Mouse (Mus musculus): ENCODE measurements at regions not wholly inside any gene's neighbourhood (a gene's known extent, or its start where the extent isn't known, plus 50 kb on each side); places are given as distances from the start of the nearest gene placed in this dataset.

DNA sequence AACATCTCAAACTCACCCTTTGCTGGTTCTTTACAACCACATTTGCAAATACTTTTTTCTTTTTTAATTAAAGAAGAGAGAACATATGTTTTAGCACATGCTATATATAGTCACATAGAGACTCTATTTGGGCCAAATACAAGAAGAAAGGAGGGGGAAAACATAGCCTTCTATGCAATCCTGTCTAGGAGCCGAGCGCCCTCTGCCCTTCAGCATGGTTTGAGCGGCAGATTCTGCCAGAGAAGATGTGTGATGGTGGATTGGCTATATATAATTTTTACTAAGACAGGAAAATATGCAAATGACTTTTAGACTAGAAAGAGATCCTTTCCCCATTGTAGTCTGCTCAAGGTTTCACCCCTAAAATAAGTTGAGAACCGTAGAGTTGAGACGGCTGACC lies 60.0 kb upstream of the Myom1 start:
- no peaks in the 10 kb centered on the region for H3K36me3 ChIP-seq
- H3K27me3 ChIP-seq, result no peaks in the 10 kb centered on the region
- WGBS, result 73% methylated on average over 5 of the region's 5 CpGs

DNA sequence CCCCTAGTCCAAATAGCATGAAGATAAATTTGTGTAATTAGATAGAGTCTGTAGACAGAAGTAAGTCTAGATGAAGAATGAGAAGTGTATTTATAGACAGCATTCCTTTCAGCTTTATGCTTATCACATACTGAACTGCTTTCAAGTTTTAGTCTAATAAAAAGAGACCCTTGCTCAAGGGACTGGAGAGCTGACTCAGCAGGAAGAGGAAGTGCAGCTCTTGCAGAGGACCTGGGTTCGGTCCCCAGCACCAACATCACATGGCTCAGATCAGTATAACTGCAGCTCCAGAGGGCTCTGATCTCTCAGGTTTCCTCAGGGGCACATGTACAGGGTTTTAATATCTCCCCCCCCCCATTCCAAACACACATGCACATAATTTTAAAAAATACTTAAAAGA lies 68.2 kb upstream of the Myom1 start:
- ATAC-seq (ENCODE audit: insufficient number of reproducible peaks, low FRiP score, low TSS enrichment, low read depth), result no peak
- H3K4me1 ChIP-seq, result no peaks in the 10 kb centered on the region
- H3K9ac ChIP-seq, result no peak overlapping the region
- H3K36me3 ChIP-seq, result no peaks in the 10 kb centered on the region
- H3K9me3 ChIP-seq (replicated peaks), result no peaks in the 10 kb centered on the region
- H3K27ac ChIP-seq (replicated peaks), result no peak overlapping the region
- H3K27me3 ChIP-seq, result no peaks in the 10 kb centered on the region
- H3K4me2 ChIP-seq (replicated peaks), result no peak overlapping the region
- 96% methylated on average over 1 of the region's 1 CpGs for WGBS
- H3K4me3 ChIP-seq (replicated peaks), result no peak overlapping the region

More for the DNA sequence above, 60.0 kb upstream of the Myom1 start:
- H3K9me3 ChIP-seq (replicated peaks), result no peaks in the 10 kb centered on the region
- H3K4me2 ChIP-seq (replicated peaks), result no peak overlapping the region
- no peak for ATAC-seq (ENCODE audit: insufficient number of reproducible peaks, low FRiP score, low TSS enrichment, low read depth)
- no peak overlapping the region for H3K9ac ChIP-seq
- no peaks in the 10 kb centered on the region for H3K4me1 ChIP-seq
- H3K4me3 ChIP-seq (replicated peaks), result no peak overlapping the region
- H3K27ac ChIP-seq (replicated peaks), result no peak overlapping the region

DNA sequence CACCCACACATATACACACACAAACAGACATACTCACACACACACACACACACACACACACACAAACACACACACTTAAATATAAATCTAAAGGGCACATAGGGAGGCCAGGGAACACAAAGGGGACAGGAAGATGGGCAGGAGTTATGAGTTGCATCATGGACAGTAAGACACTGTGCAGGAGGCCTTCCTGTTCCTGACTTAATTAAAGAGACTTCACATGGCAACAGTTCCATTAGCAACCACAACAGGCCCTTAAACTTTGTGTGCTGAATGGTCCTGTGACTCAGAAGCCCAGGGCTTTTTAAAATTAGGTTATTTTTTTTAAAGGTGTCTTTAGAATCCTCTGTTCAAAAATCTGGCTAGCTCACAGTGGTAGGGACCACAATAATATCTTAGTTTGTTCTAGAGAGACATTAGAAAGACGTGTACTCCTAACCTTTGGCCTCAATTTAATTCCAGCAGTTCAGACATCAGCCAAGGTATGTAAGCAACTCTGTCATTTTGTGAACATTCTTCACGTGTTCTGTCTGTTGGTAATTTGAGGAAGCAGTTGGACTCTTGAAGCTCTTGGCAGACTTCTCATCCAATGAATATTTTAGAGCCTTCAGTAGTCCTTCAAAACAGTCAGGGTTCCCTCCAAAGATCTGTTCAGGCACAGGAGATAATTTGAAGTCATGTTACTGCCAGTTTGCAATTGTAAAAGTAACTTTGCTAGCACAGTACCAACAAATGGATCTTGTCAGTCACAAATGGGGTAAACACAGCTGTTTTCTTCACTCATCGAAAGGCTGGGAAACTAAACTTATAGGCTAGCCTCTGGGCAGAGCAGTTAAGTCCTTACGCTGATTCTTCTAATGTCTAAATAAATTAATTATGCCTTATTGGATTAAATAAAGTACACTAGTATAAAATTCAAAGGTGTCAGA lies 69.0 kb upstream of the Myom1 start:
- no peak overlapping the region for H3K4me3 ChIP-seq (replicated peaks)
- H3K9me3 ChIP-seq (replicated peaks), result no peaks in the 10 kb centered on the region
- 42% methylated on average over 4 of the region's 4 CpGs for WGBS
- no peaks in the 10 kb centered on the region for H3K36me3 ChIP-seq
- no peak for ATAC-seq (ENCODE audit: insufficient number of reproducible peaks, low FRiP score, low TSS enrichment, low read depth)
- no peak overlapping the region for H3K4me2 ChIP-seq (replicated peaks)
- no peaks in the 10 kb centered on the region for H3K27me3 ChIP-seq
- H3K4me1 ChIP-seq, result no peaks in the 10 kb centered on the region
- H3K27ac ChIP-seq (replicated peaks), result no peak overlapping the region
- H3K9ac ChIP-seq, result no peak overlapping the region

DNA sequence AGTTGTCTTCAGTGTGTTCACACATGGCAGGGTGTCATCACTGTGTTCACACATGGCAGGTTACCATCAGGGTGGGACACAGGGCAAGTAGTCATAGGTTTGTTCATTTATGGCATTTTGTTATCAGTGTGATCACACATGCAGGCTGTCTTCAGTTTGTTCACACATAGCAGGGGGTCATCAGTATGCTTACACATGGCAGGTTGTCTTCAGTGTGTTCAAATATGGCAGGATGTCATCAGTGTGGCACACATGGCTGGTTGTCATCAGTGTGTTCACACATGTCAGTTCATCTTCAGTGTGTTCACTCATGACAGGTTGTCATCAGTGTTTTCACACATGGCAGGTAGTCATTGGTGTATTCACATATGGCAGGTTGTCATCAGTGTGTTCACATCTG lies 69.9 kb upstream of the Myom1 start:
- no peak overlapping the region for H3K4me2 ChIP-seq (replicated peaks)

DNA sequence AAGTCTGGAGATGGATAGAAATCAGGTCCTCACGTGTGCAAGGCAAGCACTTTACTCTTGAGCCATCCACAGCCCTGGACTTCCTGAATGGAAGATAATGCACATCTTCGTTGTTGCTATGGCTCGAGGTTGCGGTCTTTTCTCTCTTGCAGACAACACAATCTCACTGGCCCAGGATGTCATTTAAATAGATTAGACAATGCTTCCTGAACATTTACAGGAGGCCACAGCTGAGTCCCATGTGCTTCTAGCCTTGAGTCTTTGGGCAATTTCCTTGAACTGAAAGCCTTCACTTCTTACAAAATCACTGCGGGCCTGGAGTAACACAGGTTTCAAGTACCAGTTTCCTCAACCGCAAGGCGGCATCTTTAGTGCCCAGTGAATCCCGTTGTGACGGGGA lies 71.8 kb upstream of the Myom1 start:
- H3K4me1 ChIP-seq, result no peaks in the 10 kb centered on the region
- H3K9ac ChIP-seq, result no peak overlapping the region
- H3K36me3 ChIP-seq, result no peaks in the 10 kb centered on the region
- no peak overlapping the region for H3K4me2 ChIP-seq (replicated peaks)
- H3K27ac ChIP-seq (replicated peaks), result no peak overlapping the region
- ATAC-seq (ENCODE audit: insufficient number of reproducible peaks, low FRiP score, low TSS enrichment, low read depth), result no peak
- no peaks in the 10 kb centered on the region for H3K9me3 ChIP-seq (replicated peaks)
- H3K4me3 ChIP-seq (replicated peaks), result no peak overlapping the region
- 88% methylated on average over 9 of the region's 9 CpGs for WGBS
- H3K27me3 ChIP-seq, result no peaks in the 10 kb centered on the region

More for the DNA sequence above, 69.9 kb upstream of the Myom1 start:
- H3K4me3 ChIP-seq (replicated peaks), result no peak overlapping the region
- no peaks in the 10 kb centered on the region for H3K9me3 ChIP-seq (replicated peaks)
- H3K9ac ChIP-seq, result no peak overlapping the region
- H3K27me3 ChIP-seq, result no peaks in the 10 kb centered on the region
- H3K36me3 ChIP-seq, result no peaks in the 10 kb centered on the region
- H3K27ac ChIP-seq (replicated peaks), result no peak overlapping the region
- no peak for ATAC-seq (ENCODE audit: insufficient number of reproducible peaks, low FRiP score, low TSS enrichment, low read depth)
- no peaks in the 10 kb centered on the region for H3K4me1 ChIP-seq

DNA sequence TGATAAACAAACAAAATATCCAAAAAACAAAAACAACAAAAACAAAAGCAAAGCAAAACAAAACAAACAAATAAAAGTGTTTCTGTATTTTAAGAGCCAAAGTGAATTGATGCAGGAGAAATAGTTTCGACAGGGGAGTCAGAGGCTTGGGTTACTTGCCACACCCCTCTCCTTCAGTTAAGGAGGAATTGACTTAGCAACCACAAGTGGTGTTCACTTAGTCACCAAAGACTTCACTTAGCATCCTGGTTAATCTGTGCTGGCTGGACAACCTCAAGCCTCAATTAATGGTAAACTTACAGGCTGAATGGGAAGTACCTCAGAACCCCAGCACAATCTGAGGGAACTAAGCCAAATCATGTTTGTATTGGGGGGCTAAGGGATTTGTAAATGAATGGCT lies 72.9 kb upstream of the Myom1 start:
- WGBS, result 63% methylated on average over 1 of the region's 1 CpGs
- Histone ChIP-seq H3K9me3 (replicated peaks) (no peaks in the 10 kb centered on the region), H3K36me3 (no peaks in the 10 kb centered on the region), H3K4me2 (replicated peaks) (no peak overlapping the region), H3K4me3 (replicated peaks) (no peak overlapping the region), H3K9ac (no peak overlapping the region), H3K27me3 (no peaks in the 10 kb centered on the region), H3K4me1 (no peaks in the 10 kb centered on the region), H3K27ac (replicated peaks) (no peak overlapping the region)
- ATAC-seq (ENCODE audit: insufficient number of reproducible peaks, low FRiP score, low TSS enrichment, low read depth), result no peak

DNA sequence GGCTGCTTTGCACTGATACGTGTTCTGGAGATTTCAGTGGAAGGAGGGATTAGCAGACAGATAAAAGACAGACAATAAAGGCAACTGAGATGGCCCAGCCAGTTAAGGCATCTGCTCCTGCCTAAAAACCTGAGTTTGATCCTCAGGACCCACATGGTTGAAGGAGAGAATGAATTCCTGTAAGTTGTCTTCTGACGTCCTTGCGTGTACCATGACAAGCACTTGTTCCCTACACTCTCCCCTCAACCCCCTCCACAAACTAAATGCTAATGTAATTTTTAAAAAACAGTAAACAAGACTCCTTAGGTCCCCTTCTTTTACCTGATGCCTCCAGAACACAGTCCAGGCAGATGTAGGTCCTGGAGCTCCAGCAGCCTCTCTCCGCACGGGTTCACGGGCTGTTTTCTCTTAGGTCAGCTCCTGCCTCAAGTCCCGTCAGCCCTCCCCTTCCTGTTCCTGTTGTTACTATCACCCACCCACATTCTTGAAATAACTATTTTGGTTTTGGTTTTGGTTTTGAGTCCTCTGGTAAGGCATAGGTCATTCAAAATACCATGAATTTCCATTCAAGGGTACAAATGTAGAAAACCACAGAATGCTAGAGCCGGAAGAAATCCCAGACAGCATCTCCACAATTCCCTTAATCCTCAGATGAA lies 71.3 kb upstream of the Tgif1 start:
- no peak for ATAC-seq (ENCODE audit: insufficient number of reproducible peaks, low FRiP score, low TSS enrichment, low read depth)
- Histone ChIP-seq H3K36me3 (no peaks in the 10 kb centered on the region), H3K27ac (replicated peaks) (no peak overlapping the region), H3K9ac (no peak overlapping the region), H3K4me3 (replicated peaks) (no peak overlapping the region), H3K27me3 (no peaks in the 10 kb centered on the region), H3K9me3 (replicated peaks) (no peaks in the 10 kb centered on the region), H3K4me1 (peaks cover 6% of the 10 kb centered on the region; the same call in 1 of the 2 replicates), H3K4me2 (replicated peaks) (no peak overlapping the region)
- 83% methylated on average over 8 of the region's 8 CpGs for WGBS

DNA sequence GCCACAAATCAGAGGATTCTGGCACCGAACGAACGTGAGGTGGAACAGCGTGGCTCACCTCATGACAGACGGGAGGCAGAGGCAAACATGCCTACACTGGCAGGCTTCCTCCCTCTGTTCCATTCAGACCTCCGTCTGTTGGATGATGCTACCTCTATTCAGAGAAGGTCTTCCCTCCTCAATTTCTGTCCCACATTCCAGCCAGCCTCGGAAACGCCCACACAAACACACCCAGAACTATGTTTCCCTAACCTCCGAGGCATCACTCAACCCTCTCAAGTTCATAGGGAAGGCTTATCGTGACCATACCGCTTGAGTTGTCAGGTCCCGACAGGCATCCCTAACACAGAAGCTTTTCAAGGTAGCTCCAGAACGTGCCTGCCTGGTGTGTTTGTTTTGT lies 68.3 kb upstream of the Tgif1 start:
- no peak for ATAC-seq (ENCODE audit: insufficient number of reproducible peaks, low FRiP score, low TSS enrichment, low read depth)
- 53% methylated on average over 13 of the region's 13 CpGs for WGBS

DNA sequence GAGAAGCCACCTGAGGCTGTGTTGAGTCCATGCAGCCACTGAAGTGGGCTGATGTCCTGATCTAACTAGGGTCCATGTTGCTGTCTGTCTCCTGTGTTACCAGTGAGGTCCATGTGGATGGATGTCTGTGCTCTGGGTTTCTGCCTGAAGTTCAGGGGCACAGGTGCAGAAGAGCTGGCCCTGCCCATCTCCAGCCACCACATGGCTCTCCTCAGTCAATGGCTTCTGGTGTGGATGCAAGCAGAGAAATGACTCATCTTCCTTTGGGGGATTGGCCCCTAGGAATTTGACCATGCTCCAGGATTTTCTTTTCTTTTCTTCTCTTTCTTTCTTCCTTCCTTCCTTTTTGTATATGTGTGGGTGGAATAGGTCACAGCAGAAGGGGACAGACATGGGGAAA lies 66.8 kb upstream of the Tgif1 start:
- H3K4me2 ChIP-seq (replicated peaks), result no peak overlapping the region

More for the DNA sequence above, 68.3 kb upstream of the Tgif1 start:
- Histone ChIP-seq H3K27me3 (no peaks in the 10 kb centered on the region), H3K27ac (replicated peaks) (0 out of 2 replicates have a peak overlapping the region, but pooled peaks have one; percentile 7), H3K4me3 (replicated peaks) (no peak overlapping the region), H3K4me2 (replicated peaks) (no peak overlapping the region), H3K9me3 (replicated peaks) (no peaks in the 10 kb centered on the region), H3K36me3 (no peaks in the 10 kb centered on the region), H3K4me1 (peaks cover 21% of the 10 kb centered on the region), H3K9ac (no peak overlapping the region)

DNA sequence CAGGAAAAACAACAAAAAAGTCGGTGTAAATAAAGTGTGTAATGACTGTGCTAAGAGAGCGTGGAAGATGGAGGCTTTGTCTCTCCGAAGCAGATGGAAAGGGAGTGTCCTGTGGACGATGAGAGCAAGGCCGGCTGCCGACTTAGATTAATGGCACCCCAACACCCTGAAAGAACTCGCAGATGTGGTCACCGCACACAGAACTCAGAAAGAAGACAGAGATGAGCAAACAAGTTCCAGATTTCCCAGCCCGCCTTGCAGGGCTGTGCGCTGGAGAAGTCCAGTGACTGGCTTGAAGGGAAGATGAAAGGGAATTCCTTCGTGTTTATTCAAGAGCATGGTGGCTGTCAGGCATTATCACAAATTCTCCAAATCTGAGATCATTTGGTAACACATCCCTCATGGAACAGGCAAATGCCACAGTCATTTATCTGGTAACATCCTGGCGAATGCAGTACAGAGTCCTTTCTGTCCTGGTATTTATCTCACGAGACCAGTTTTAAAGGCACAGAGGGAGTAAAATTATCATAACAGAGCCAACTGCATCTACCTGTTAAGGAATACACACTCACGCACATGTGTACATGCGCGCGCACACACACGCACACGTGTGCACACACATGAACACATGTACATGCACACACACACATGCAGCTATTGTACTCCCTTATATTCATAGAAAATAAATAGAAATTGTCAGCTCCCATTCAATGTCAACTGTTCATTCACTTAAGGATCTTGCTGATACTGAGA lies 64.0 kb upstream of the Tgif1 start:
- ATAC-seq (ENCODE audit: insufficient number of reproducible peaks, low FRiP score, low TSS enrichment, low read depth), result no peak
- 57% methylated on average over 19 of the region's 19 CpGs for WGBS
- no peak overlapping the region for H3K9ac ChIP-seq
- no peak overlapping the region for H3K27ac ChIP-seq (replicated peaks)
- H3K27me3 ChIP-seq, result no peaks in the 10 kb centered on the region
- H3K9me3 ChIP-seq (replicated peaks), result no peaks in the 10 kb centered on the region
- peaks cover 21% of the 10 kb centered on the region for H3K4me1 ChIP-seq
- no peak overlapping the region for H3K4me2 ChIP-seq (replicated peaks)
- H3K36me3 ChIP-seq, result no peaks in the 10 kb centered on the region
- H3K4me3 ChIP-seq (replicated peaks), result no peak overlapping the region

More for the DNA sequence above, 66.8 kb upstream of the Tgif1 start:
- no peaks in the 10 kb centered on the region for H3K27me3 ChIP-seq
- H3K27ac ChIP-seq (replicated peaks), result no peak overlapping the region
- H3K9ac ChIP-seq, result no peak overlapping the region
- ATAC-seq (ENCODE audit: insufficient number of reproducible peaks, low FRiP score, low TSS enrichment, low read depth), result no peak
- H3K4me3 ChIP-seq (replicated peaks), result no peak overlapping the region
- peaks cover 21% of the 10 kb centered on the region for H3K4me1 ChIP-seq
- H3K9me3 ChIP-seq (replicated peaks), result no peaks in the 10 kb centered on the region
- no peaks in the 10 kb centered on the region for H3K36me3 ChIP-seq

DNA sequence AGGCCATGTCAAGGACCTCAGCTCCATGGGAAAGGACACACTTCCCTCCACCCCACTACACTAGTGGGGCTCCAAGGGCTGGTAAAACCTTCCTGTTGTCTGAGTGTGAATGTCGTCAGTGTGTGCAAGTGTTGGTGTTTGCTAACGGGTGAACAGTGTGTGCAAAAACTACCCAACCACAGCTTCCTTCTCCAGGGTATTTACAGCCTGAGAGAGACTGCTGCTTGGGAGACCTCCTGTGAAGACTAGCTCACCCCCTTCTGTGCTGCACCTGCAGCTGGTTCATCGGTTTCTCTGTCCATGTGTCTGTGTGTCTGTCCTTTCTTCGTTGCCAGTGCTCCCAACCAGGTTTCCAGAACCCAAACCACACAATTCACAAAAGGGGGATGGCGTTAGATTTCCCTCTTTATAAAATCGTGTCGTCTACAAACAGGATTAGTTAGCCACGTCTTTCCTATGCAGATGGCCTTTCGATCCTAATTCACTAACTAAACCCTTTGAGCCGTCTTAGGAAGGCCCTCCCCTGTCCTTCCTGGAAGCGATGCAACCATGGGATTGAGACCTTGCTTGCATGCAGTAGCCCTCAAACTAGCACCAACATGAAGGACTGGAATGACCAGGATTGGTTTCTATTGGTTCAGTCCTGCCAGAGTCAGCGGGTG lies 62.9 kb upstream of the Tgif1 start:
- Histone ChIP-seq H3K4me2 (replicated peaks) (no peak overlapping the region), H3K4me1 (peaks cover 14% of the 10 kb centered on the region), H3K9me3 (replicated peaks) (no peaks in the 10 kb centered on the region), H3K36me3 (no peaks in the 10 kb centered on the region), H3K27me3 (no peaks in the 10 kb centered on the region), H3K9ac (no peak overlapping the region), H3K4me3 (replicated peaks) (no peak overlapping the region), H3K27ac (replicated peaks) (no peak overlapping the region)
- 60% methylated on average over 12 of the region's 12 CpGs for WGBS
- ATAC-seq (ENCODE audit: insufficient number of reproducible peaks, low FRiP score, low TSS enrichment, low read depth), result no peak

Measured in embryonic facial prominence, embryonic 15.5 days (tissue).